Mouse (Mus musculus): ENCODE measurements around the gene Xpnpep2.

DNA sequence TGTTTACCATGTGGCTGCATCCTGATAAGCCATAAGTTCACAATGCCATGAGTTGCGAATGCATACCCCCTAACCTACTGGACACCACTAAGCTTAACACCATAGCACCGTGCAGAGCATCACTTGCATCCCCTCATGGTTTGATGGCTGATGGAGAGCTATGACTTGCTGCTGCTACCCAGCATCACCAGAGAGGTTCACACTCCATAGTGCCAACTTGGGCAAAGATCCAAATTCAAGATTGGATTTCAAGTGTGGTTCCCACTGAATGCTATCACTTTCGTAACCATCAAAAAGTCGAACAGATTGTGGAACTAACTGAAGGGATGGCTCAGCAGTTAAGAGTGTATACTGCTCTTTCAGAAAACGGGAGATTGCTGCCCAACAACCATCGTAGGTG, 47.0 kb downstream of the Xpnpep2 start:
- TF ChIP-seq CTCF (IDR thresholded peaks at IDR 0.05; ENCODE audit: low read depth) (no peak), EP300 (IDR thresholded peaks at IDR 0.05; ENCODE audit: low read depth) (no peak)

All from liver, postnatal 0 days (tissue).